Mouse (Mus musculus) heart, postnatal 36 days (tissue): ENCODE results near the gene Slc2a6. TPM values are rescaled to one million over a fixed set of nuclear protein-coding genes. Genes with fewer than 3 reads are reported as not detected.

Experiments
- DNase-seq, 2 experiments: peaks; one replicate each; pipeline ENCODE4 v3.0.0; 2021 to 2022
- intact Hi-C: fragments of 180-260 bp; cut with DNase I; formaldehyde crosslinking; loops from one replicate; pipeline ENCODE4 v1.15.1; 2025
- total RNA-seq, 2 experiments: library from RNA; stranded (reverse); gene quantifications; 2 replicates each; pipeline ENCODE4 v1.2.3; 2021

Slc2a6 gene
- total RNA-seq, 2 experiments from 2014 or later, result 0.73 TPM; not detected in 1

DNA sequence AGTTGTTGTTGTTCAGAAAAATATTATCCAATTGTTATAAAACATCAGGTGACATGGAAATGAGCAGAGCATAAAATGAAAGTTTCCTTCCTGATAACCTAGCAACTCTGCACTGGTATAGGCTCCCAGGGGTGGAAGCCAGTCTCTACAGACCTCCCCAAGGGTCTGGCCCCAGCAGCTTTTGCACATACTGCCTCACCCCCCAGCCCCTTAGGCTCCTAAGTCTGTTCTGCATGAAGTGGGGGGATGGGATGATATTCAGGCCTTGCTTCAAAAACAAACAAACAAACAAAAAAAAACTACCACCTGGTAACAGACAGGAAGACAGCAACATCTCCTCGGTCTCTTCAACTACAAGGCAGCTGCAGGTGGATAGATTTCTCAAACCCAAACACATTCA lies 47.4 kb downstream of the Slc2a6 start:
- intact Hi-C loops, result no loop called here
- no peak for DNase-seq

DNA sequence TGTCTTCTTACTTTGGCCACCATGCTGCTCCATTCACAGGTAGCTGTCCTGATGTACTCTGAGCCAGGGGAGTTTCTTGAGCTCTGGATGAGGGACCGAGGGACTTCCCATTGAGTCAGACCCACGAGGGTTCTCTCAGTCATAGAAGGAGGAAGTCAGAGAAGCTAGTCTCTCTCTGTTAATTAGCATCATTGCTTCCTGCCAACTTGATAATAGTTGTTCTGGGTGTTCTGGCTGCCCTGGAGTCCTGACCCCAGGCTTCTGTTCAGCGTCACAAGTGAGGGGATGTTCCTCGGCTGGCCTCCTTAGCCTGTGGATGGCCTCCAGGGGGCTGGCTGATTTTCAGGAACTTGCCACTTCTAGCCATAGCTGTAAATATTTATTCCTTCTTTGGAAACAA lies 53.8 kb downstream of the Slc2a6 start:
- intact Hi-C loops, result no loop called here
- no peak for DNase-seq

DNA sequence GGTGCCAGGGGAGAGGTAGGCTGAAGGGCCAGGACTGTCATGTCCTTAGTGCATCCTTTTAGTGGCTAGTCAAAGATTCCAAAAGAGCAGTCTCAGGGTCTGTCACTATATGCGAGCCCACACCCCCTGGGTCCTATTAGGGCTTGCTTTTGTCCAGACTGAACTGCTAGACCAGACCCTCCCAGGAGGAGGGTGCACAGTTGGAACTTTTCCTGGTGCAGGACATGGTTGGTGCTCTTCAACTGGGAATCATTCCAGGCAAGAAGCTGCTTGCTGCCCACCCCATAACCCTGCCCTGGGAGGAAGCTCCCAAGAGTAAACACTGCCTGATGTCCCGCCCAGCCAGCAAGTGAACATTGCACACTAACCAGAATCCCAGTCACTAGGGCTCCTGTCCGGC lies 54.7 kb downstream of the Slc2a6 start, which contains the start of gene Adamts13:
TSS of gene Adamts13 (plus strand) at position 301 of the 400 bp plus-strand sequence.
- intact Hi-C loops, result no loop called here
- DNase-seq, result no peak

Other genes starting within 250 kb of the Slc2a6 start
- not detected for gene Abo, start 163.0 kb downstream of the Slc2a6 start, total RNA-seq
- gene Surf6, start 125.1 kb downstream of the Slc2a6 start, total RNA-seq, result 10 to 100 TPM; 11.7 to 12.8 TPM
- gene Med22, start 117.3 kb downstream of the Slc2a6 start, total RNA-seq, result 10 to 100 TPM; 22.3 to 27.1 TPM
- gene Rpl7a, start 117.2 kb downstream of the Slc2a6 start, total RNA-seq, result 100 to 1,000 TPM; 275 to 289 TPM
- gene Surf2, start 111.6 kb downstream of the Slc2a6 start, total RNA-seq, result 10 to 100 TPM; 15.6 to 16.2 TPM
- gene Surf1, start 111.5 kb downstream of the Slc2a6 start, total RNA-seq, result 10 to 100 TPM; 52.0 to 54.5 TPM
- gene Surf4, start 94.1 kb downstream of the Slc2a6 start, total RNA-seq, result 10 to 100 TPM; 81.1 to 84.3 TPM
- not detected for gene Stkld1, start 94.0 kb downstream of the Slc2a6 start, total RNA-seq
- gene Rexo4, start 63.6 kb downstream of the Slc2a6 start, total RNA-seq, result 10 to 100 TPM; 10.9 to 12.4 TPM
- not detected for gene Adamts13, start 54.6 kb downstream of the Slc2a6 start, total RNA-seq
- 10 to 100 TPM; 41.0 to 44.2 TPM for gene Cacfd1, start 18.1 kb downstream of the Slc2a6 start, total RNA-seq
- not detected for gene Mymk, start 44.2 kb upstream of the Slc2a6 start, total RNA-seq
- 10 to 100 TPM; 20.3 to 21.4 TPM for gene Adamtsl2, start 51.4 kb upstream of the Slc2a6 start, total RNA-seq
- under 1 TPM; 0.19 to 0.43 TPM for gene Fam163b, start 114.5 kb upstream of the Slc2a6 start, total RNA-seq
- 1 to 10 TPM; 1.4 to 2.4 TPM for gene Dbh, start 137.2 kb upstream of the Slc2a6 start, total RNA-seq
- 1 to 10 TPM; 4.8 to 7.1 TPM for gene Sardh, start 220.3 kb upstream of the Slc2a6 start, total RNA-seq